In the genomic region with DNA sequence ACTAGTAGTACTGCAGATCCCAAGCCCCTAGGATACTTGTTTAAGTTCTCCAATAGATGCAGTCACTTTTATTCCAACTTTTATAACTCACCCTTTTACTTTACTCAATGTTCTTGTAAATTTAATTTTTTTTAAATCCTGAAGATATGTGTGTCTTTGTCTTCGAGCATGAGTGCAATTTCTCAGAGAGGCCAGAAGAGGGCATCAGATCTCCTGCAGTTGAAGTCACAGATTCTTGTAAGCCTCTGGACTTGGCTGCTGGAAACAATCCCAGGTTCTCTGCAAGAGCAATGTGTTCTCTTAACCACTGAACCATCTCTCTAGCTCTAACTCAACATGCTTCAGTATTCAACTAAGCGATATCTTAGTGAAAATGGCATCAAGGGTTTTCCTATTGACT, we compare ENCODE assay signal across 8 mouse cellular contexts.
A peak's percentile ranks its signal among the peaks of the same experiment; 100 is the strongest.
DNase-seq lines count a peak whose midpoint lies in the region; TF ChIP-seq lines count a peak whose summit lies in the region.
"Had no signal": no experiment of that assay in that cellular context is flagged by ENCODE, and none has a peak within 500 bp of the region (broad histone marks: within the 10 kb centered on the region; RNA-seq: fewer than 3 reads in every experiment).

No protein-coding gene starts in this region.

- H3K27ac ChIP-seq in MEL (ENCODE audit: control insufficient read depth, low read depth, low read length): no peak overlapping the region

- H3K9me3 ChIP-seq in E14TG2a.4 (ENCODE audit: low read length) (no peaks in the 10 kb centered on the region), MEL (replicated peaks; ENCODE audit: insufficient read depth, low read length) (no peaks in the 10 kb centered on the region)

- H3K4me1 ChIP-seq in E14TG2a.4 (replicated peaks; ENCODE audit: low read depth, low read length) (no peaks in the 10 kb centered on the region), MEL (ENCODE audit: control insufficient read depth in 1 of 2, insufficient read depth in 2 of 2, low read length in 2 of 2) (no peaks in the 10 kb centered on the region)

- H3K4me3 ChIP-seq in E14TG2a.4 (replicated peaks; ENCODE audit: low read length): no peak overlapping the region
- H3K4me3 ChIP-seq in MEL (ENCODE audit: control insufficient read depth in 1 of 2, insufficient read depth in 1 of 2, low read depth in 2 of 2, low read length in 2 of 2): no peak overlapping the region

- H3K27me3 ChIP-seq in E14TG2a.4 (ENCODE audit: insufficient read depth, low read length) (no peaks in the 10 kb centered on the region), MEL (ENCODE audit: control insufficient read depth in 1 of 2, insufficient read depth in 2 of 2, low read length in 2 of 2) (peaks cover 0 to 1% of the 10 kb centered on the region in 2 experiments; a peak in 2 of 4 replicates)

- TF ChIP-seq POLR2A in MEL (IDR thresholded peaks at IDR 0.05; ENCODE audit: control insufficient read depth in 1 of 2, insufficient read depth in 1 of 2, low read depth in 1 of 2, low read length in 2 of 2, poor library complexity in 1 of 2): no peak

- no peak overlapping the region for H3K9ac ChIP-seq in MEL (ENCODE audit: control insufficient read depth, low read depth, low read length, poor library complexity, severe bottlenecking)

- no peaks in the 10 kb centered on the region for H3K79me2 ChIP-seq in MEL (ENCODE audit: control insufficient read depth, insufficient read depth, low read length, poor library complexity)

- peak; percentile 61 for TF ChIP-seq CTCF in E14TG2a.4 (conservative IDR thresholded peaks at IDR 0.05; ENCODE audit: low read length)
- TF ChIP-seq CTCF in MEL (IDR thresholded peaks at IDR 0.05 in 2 of 3, conservative IDR thresholded peaks at IDR 0.05 in 1 of 3; ENCODE audit: control insufficient read depth in 1 of 3, insufficient read depth in 1 of 3, low read depth in 2 of 3, low read length in 3 of 3, poor library complexity in 1 of 3, severe bottlenecking in 1 of 3): peak; percentile 57 to 76 (median 61)

- H3K36me3 ChIP-seq in E14TG2a.4 (ENCODE audit: insufficient read depth, low read length) (no peaks in the 10 kb centered on the region), MEL (ENCODE audit: control insufficient read depth in 1 of 2, insufficient read depth in 2 of 2, low read length in 2 of 2) (no peaks in the 10 kb centered on the region)

- no peak for TF ChIP-seq EP300 in MEL (IDR thresholded peaks at IDR 0.05; ENCODE audit: low read depth in 1 of 2, low read length in 2 of 2)

- DNase-seq in kidney, adult 9 months: peak; percentile 14
- no peak for DNase-seq in kidney, postnatal 4 days
- DNase-seq in MEL (ENCODE audit: low read depth, low spot score): peak; percentile 65
- peak; percentile 26 for DNase-seq in embryo, embryonic 11 days
- DNase-seq in right cerebral cortex, postnatal 14 days: no peak
- DNase-seq in spleen, adult 18-20 months: no peak
- DNase-seq: cerebellum, postnatal 25 days had no signal

- peak; percentile 73 for TF ChIP-seq RAD21 in MEL (IDR thresholded peaks at IDR 0.05; ENCODE audit: low read depth, low read length)

TF ChIP-seq in MEL, 35 proteins besides CTCF, POLR2A, EP300 and RAD21:
- TF ChIP-seq GATA1 (IDR thresholded peaks at IDR 0.05; ENCODE audit: low read depth, low read length) (no peak), KAT2A (conservative IDR thresholded peaks at IDR 0.05; ENCODE audit: low read depth, low read length) (no peak), MAFK (IDR thresholded peaks at IDR 0.05; ENCODE audit: borderline replicate concordance, low read depth, low read length) (0 out of 2 replicates have a peak, but pooled peaks have one; percentile 9), ZNF384 (IDR thresholded peaks at IDR 0.05; ENCODE audit: low read depth, low read length) (peak; percentile 75), BHLHE40 (IDR thresholded peaks at IDR 0.05; ENCODE audit: borderline replicate concordance, low read depth, low read length) (no peak), UBTF (IDR thresholded peaks at IDR 0.05; ENCODE audit: borderline replicate concordance, insufficient read depth, low read depth, low read length) (no peak), POLR2AphosphoS2 (IDR thresholded peaks at IDR 0.05; ENCODE audit: low read length) (no peak), MYC (IDR thresholded peaks at IDR 0.05; ENCODE audit: low read depth, low read length) (peak; percentile 48; the same call in 1 of the 2 replicates), ELF1 (IDR thresholded peaks at IDR 0.05; ENCODE audit: low read depth, low read length) (no peak), MYB (IDR thresholded peaks at IDR 0.05; ENCODE audit: low read depth, low read length) (no peak), SMC3 (IDR thresholded peaks at IDR 0.05; ENCODE audit: low read depth, low read length) (peak; percentile 91), MXI1 (IDR thresholded peaks at IDR 0.05; ENCODE audit: low read depth, low read length) (no peak), E2F4 (IDR thresholded peaks at IDR 0.05; ENCODE audit: borderline replicate concordance, low read depth, low read length) (no peak), CHD1 (IDR thresholded peaks at IDR 0.05; ENCODE audit: low read depth, low read length) (no peak), ZC3H11A (IDR thresholded peaks at IDR 0.05; ENCODE audit: low read depth, low read length) (peak; percentile 85)

Comparison
In these comparisons a context has a peak if more than half of its experiments do, and no peak if none do; other contexts are left out.
1. DNase-seq: peak in kidney, adult 9 months (single experiment), MEL (single experiment) and embryo, embryonic 11 days (single experiment); none in kidney, postnatal 4 days (0 of 2), right cerebral cortex, postnatal 14 days (single experiment) and spleen, adult 18-20 months (0 of 2).